Mouse (Mus musculus) left cerebral cortex, postnatal 14 days (tissue): Measurements from ENCODE around the gene Foxo1. TPM values are rescaled to one million over a fixed set of nuclear protein-coding genes. Genes with fewer than 3 reads are reported as not detected.
A peak's percentile ranks its signal among the peaks of the same experiment; 100 is the strongest.

ENCODE experiments used
- DNase-seq, 2 experiments: peaks; one replicate each; pipeline ENCODE4 v3.0.0; 2021 to 2022; ENCODE audit warnings: low spot score in 2 of 2, mixed read lengths in 1 of 2
- intact Hi-C: fragments of 180-260 bp; cut with DNase I; formaldehyde crosslinking; loops from one replicate; pipeline ENCODE4 v1.15.1; 2025
- total RNA-seq, 2 experiments: library from RNA; stranded (reverse); gene quantifications; 2 replicates each; pipeline ENCODE4 v1.2.3; 2021

The Foxo1 gene
- total RNA-seq, 2 experiments from 2014 or later = 12.1 to 13.5 TPM

DNA sequence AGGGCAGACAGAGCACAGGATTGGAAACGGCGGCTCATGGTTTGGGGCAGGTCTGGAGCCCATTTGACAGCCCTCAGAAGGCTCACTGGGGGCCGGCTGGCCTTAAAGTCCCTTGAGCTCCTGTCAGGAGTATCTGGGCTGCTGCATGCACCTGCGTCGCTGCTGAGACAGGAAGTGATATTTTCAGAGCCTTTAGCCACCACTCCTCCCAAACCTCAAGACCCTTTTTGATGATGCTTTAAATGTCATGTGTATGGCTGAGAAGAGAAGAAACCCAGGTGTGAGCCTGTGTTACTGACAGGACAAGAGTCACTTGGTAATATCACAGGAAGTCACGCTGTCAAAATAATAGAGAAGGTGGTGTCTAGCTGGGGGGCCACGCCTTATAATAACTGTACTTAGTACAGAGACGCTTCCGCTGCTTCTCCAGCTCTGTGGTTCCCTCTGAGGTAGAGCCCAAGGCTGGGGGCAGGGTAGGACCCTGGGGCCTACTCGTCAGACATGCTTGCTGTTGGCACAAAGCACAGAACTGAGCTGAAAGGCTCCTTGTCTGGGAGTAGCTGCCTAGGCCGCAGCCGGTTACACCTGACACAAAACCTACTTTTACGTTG is 128.1 kb downstream of the Foxo1 start:
- no peak for DNase-seq
- intact Hi-C loops = loop anchor here (5.0 kb wide), 1 partner anchor 124 kb away; no protein-coding TSS in a partner anchor

GRCm38 (mm10) chr3:52396951-52397615 is 128.9 kb downstream of the Foxo1 start:
- no peak for DNase-seq
- intact Hi-C loops = loop anchor here (5.0 kb wide), 1 partner anchor 125 kb away; no protein-coding TSS in a partner anchor

GRCm38 (mm10) chr3:52397961-52398360 is 129.8 kb downstream of the Foxo1 start:
- DNase-seq = no peak
- intact Hi-C loops = loop anchor here (5.0 kb wide), 1 partner anchor 126 kb away; no protein-coding TSS in a partner anchor

DNA sequence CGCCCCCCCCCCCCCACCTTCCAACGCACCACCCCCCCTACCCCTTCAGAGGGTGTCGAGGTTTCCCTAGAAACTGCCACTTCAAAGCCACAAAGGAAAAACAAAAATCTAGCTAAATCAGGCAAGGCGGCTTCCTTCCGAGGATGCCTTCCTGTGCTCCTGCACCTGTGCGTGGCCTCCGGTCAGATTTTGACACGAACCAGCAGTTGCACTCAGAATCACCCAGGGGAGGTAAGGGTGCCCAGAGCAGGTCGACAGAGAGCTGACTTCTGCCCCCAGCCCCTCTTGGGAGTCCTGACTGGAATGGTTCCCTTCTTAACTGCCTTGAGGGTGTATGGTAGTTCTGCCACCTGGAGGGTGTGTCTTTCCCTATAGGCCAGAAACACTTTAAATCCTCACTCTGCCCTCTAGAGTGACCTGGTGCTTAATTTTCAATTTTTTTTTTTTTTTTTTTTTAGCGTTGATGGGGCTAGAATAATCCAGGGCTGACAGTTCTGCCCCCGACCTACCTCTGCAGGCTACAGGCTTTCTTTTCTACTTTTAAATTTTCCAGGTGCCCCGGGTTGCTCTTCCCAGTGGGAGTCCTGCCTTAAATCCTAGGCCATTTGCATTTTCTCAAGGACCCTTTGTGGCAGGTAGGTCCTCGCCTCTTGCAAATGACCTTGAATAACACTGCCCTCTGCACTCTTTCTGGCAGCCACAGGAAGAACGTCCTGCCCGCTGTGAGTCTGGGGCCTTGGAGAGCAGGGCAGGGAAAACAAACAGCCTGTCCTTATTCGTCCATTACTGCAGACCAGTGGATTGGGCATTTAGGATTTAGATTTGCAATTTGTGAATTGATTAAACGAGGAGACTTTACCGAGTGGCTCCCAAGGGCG is 132.4 kb downstream of the Foxo1 start:
- intact Hi-C loops = no loop called here
- no peak for DNase-seq

- DNase-seq = peak; percentile 47 to 61
- intact Hi-C loops = no loop called here
Measured at GRCm38 (mm10) chr3:52401162-52401928, 133.2 kb downstream of the Foxo1 start.

Other genes with a start within 250 kb of the Foxo1 start
- gene Maml3, start 163.3 kb upstream of the Foxo1 start, total RNA-seq = 1 to 10 TPM; 8.2 to 9.7 TPM